In genomic region chr1:21448227-21448626, GRCm38 (mm10) we compare ENCODE assay signal across 12 mouse cellular contexts.
DNase-seq lines count a peak whose midpoint lies in the region; ATAC-seq and TF ChIP-seq lines count a peak whose summit lies in the region.
"Had no signal": no experiment of that assay in that cellular context is flagged by ENCODE, and none has a peak within 500 bp of the region (broad histone marks: within the 10 kb centered on the region; RNA-seq: fewer than 3 reads in every experiment).

No protein-coding gene starts in this region.

- H3K9ac ChIP-seq in limb, embryonic 14.5 days (ENCODE audit: low read depth, low read length, severe bottlenecking) = no peak overlapping the region
- no peak overlapping the region for H3K9ac ChIP-seq in heart, postnatal 0 days (replicated peaks; ENCODE audit: low read depth, low read length)
- no peak overlapping the region for H3K9ac ChIP-seq in stomach, postnatal 0 days (ENCODE audit: low read length)
- H3K9ac ChIP-seq: hindbrain, embryonic 15.5 days; liver, embryonic 15.5 days had no signal

- H3K9me3 ChIP-seq in limb, embryonic 14.5 days (ENCODE audit: control insufficient read depth, low read length) = no peaks in the 10 kb centered on the region
- H3K9me3 ChIP-seq in limb, embryonic 10.5 days (replicated peaks) = no peaks in the 10 kb centered on the region
- H3K9me3 ChIP-seq in heart, postnatal 0 days (replicated peaks; ENCODE audit: control insufficient read depth, low read length) = no peaks in the 10 kb centered on the region
- H3K9me3 ChIP-seq in stomach, postnatal 0 days (ENCODE audit: control insufficient read depth, low read length) = no peaks in the 10 kb centered on the region
- H3K9me3 ChIP-seq: hindbrain, embryonic 15.5 days; liver, embryonic 15.5 days had no signal

- H3K4me3 ChIP-seq in limb, embryonic 14.5 days (replicated peaks; ENCODE audit: low read length) = no peak overlapping the region
- H3K4me3 ChIP-seq in limb, embryonic 10.5 days = no peak overlapping the region
- H3K4me3 ChIP-seq in heart, postnatal 0 days (ENCODE audit: low read depth, low read length) = no peak overlapping the region
- no peak overlapping the region for H3K4me3 ChIP-seq in stomach, postnatal 0 days (ENCODE audit: low read depth, low read length)
- no peak overlapping the region for H3K4me3 ChIP-seq in left cerebral cortex, adult 2 months
- H3K4me3 ChIP-seq: hindbrain, embryonic 15.5 days; liver, embryonic 15.5 days had no signal

- intact Hi-C loops in left cerebral cortex, adult 2 months (cut with DNase I) = no loop called here

- no peak for ATAC-seq in limb, embryonic 14.5 days (ENCODE audit: low FRiP score, low read depth)
- no peak for ATAC-seq in heart, postnatal 0 days (ENCODE audit: insufficient read depth, low read depth)
- no peak for ATAC-seq in stomach, postnatal 0 days (ENCODE audit: low FRiP score, low TSS enrichment)

- TF ChIP-seq POLR2A in limb, embryonic 14.5 days (IDR thresholded peaks at IDR 0.05; ENCODE audit: borderline replicate concordance, extremely low read depth, insufficient read depth, insufficient read length) = no peak

- 76% methylated on average over 2 of the region's 2 CpGs for WGBS in limb, embryonic 14.5 days
- WGBS in limb, embryonic 10.5 days = 81% methylated on average over 2 of the region's 2 CpGs
- 51% methylated on average over 2 of the region's 2 CpGs for WGBS in heart, postnatal 0 days
- 43% methylated on average over 2 of the region's 2 CpGs for WGBS in stomach, postnatal 0 days

- no peaks in the 10 kb centered on the region for H3K27me3 ChIP-seq in limb, embryonic 14.5 days (ENCODE audit: control insufficient read depth, insufficient read depth, low read length)
- no peaks in the 10 kb centered on the region for H3K27me3 ChIP-seq in limb, embryonic 10.5 days (ENCODE audit: low read depth, poor library complexity, severe bottlenecking)
- H3K27me3 ChIP-seq in heart, postnatal 0 days (ENCODE audit: control insufficient read depth, insufficient read depth, low read length) = no peaks in the 10 kb centered on the region
- no peaks in the 10 kb centered on the region for H3K27me3 ChIP-seq in stomach, postnatal 0 days (ENCODE audit: control insufficient read depth, insufficient read depth, low read length)
- H3K27me3 ChIP-seq: hindbrain, embryonic 15.5 days; liver, embryonic 15.5 days had no signal

- TF ChIP-seq EP300 in heart, postnatal 0 days (IDR thresholded peaks at IDR 0.05; ENCODE audit: low read depth) = no peak
- TF ChIP-seq EP300 in stomach, postnatal 0 days (optimal IDR thresholded peaks at IDR 0.05) = no peak

- no peaks in the 10 kb centered on the region for H3K4me1 ChIP-seq in limb, embryonic 14.5 days (ENCODE audit: control insufficient read depth, insufficient read depth, low read length)
- H3K4me1 ChIP-seq in limb, embryonic 10.5 days = 0 out of 2 replicates have a peak, but pooled peaks cover 3% of the 10 kb centered on the region
- H3K4me1 ChIP-seq in heart, postnatal 0 days (ENCODE audit: control insufficient read depth, insufficient read depth) = no peaks in the 10 kb centered on the region
- no peaks in the 10 kb centered on the region for H3K4me1 ChIP-seq in stomach, postnatal 0 days (replicated peaks; ENCODE audit: control insufficient read depth, insufficient read depth)
- H3K4me1 ChIP-seq: hindbrain, embryonic 15.5 days; liver, embryonic 15.5 days had no signal

- peak; percentile 12 to 22 for DNase-seq in cerebellum, postnatal 10 days
- no peak for DNase-seq in cerebellum, postnatal 4 days (ENCODE audit: low spot score in 2 of 2)
- DNase-seq in limb, embryonic 14.5 days (ENCODE audit: low spot score) = peak; percentile 42
- DNase-seq in limb, embryonic 10.5 days (ENCODE audit: low spot score) = no peak
- DNase-seq in heart, postnatal 0 days (ENCODE audit: low spot score) = peak; percentile 21
- no peak for DNase-seq in stomach, postnatal 0 days (ENCODE audit: low spot score)
- no peak for DNase-seq in left cerebral cortex, adult 2 months (ENCODE audit: extremely low spot score in 1 of 2, low spot score in 2 of 2)
- no peak for DNase-seq in frontal cortex, postnatal 25 days (ENCODE audit: low spot score in 2 of 2)
- DNase-seq: cerebellum, postnatal 36 days had no signal

- H3K27ac ChIP-seq in limb, embryonic 14.5 days (replicated peaks; ENCODE audit: low read depth, low read length) = no peak overlapping the region
- no peak overlapping the region for H3K27ac ChIP-seq in limb, embryonic 10.5 days
- no peak overlapping the region for H3K27ac ChIP-seq in heart, postnatal 0 days (ENCODE audit: low read depth)
- no peak overlapping the region for H3K27ac ChIP-seq in stomach, postnatal 0 days (replicated peaks)
- no peak overlapping the region for H3K27ac ChIP-seq in left cerebral cortex, adult 2 months
- H3K27ac ChIP-seq: hindbrain, embryonic 15.5 days; liver, embryonic 15.5 days had no signal

- H3K4me2 ChIP-seq in limb, embryonic 14.5 days (replicated peaks; ENCODE audit: low read depth, low read length, severe bottlenecking) = no peak overlapping the region
- H3K4me2 ChIP-seq in heart, postnatal 0 days (ENCODE audit: low read depth, low read length) = no peak overlapping the region
- H3K4me2 ChIP-seq in stomach, postnatal 0 days (replicated peaks; ENCODE audit: low read depth) = no peak overlapping the region
- H3K4me2 ChIP-seq: hindbrain, embryonic 15.5 days; liver, embryonic 15.5 days; midbrain, embryonic 11.5 days had no signal

- TF ChIP-seq CTCF in heart, postnatal 0 days (IDR thresholded peaks at IDR 0.05; ENCODE audit: low read depth) = peak; percentile 27
- TF ChIP-seq CTCF in stomach, postnatal 0 days (IDR thresholded peaks at IDR 0.05; ENCODE audit: low read depth) = peak; percentile 42
- no peak; the same call in 1 of the 2 replicates for TF ChIP-seq CTCF in left cerebral cortex, adult 2 months (IDR thresholded peaks at IDR 0.05)

- H3K36me3 ChIP-seq in limb, embryonic 14.5 days (ENCODE audit: control insufficient read depth, insufficient read depth, low read length) = no peaks in the 10 kb centered on the region
- no peaks in the 10 kb centered on the region for H3K36me3 ChIP-seq in limb, embryonic 10.5 days
- H3K36me3 ChIP-seq in heart, postnatal 0 days (replicated peaks; ENCODE audit: control insufficient read depth, insufficient read depth, low read length) = no peaks in the 10 kb centered on the region
- no peaks in the 10 kb centered on the region for H3K36me3 ChIP-seq in stomach, postnatal 0 days (ENCODE audit: control insufficient read depth, insufficient read depth, low read length)
- H3K36me3 ChIP-seq: hindbrain, embryonic 15.5 days; liver, embryonic 15.5 days had no signal

Comparison
In these comparisons a context has a peak if more than half of its experiments do, and no peak if none do; other contexts are left out.
1. DNase-seq: peak in cerebellum, postnatal 10 days (2 of 2), limb, embryonic 14.5 days (single experiment) and heart, postnatal 0 days (single experiment); none in cerebellum, postnatal 4 days (0 of 2), limb, embryonic 10.5 days (single experiment), stomach, postnatal 0 days (single experiment), left cerebral cortex, adult 2 months (0 of 2) and frontal cortex, postnatal 25 days (0 of 2).